Comparison of ENCODE assay signal across 10 mouse cellular contexts in the genomic region with DNA sequence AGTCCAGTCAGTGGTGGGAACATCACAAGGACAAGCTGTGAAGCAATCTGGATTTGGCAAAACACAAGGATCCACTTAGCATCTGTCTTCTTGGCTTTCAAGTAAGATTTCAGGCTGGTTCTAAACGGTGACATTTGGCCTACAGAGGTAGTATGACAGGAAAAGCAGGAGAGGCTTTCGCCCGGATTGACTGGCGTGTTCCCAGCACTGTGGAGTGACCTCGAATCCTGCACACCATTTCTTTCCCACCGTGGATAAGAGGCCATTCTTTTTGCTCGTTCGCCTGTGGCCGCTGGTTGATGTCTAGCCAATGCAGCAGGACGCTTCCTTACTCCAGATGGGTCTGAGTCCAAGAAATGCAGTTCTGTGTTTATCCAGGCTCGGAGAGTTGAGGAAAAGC.
A peak's percentile ranks its signal among the peaks of the same experiment; 100 is the strongest.
DNase-seq lines count a peak whose midpoint lies in the region; ATAC-seq lines count a peak whose summit lies in the region.
"Had no signal": no experiment of that assay in that cellular context is flagged by ENCODE, and none has a peak within 500 bp of the region (broad histone marks: within the 10 kb centered on the region; RNA-seq: fewer than 3 reads in every experiment).

No protein-coding gene starts in this region.

- no peak overlapping the region for H3K4me3 ChIP-seq in lung, embryonic 15.5 days
- H3K4me3 ChIP-seq in heart, embryonic 14.5 days (ENCODE audit: control insufficient read depth in 1 of 2, insufficient read depth in 1 of 2, low read depth in 1 of 2, low read length in 2 of 2) = no peak overlapping the region
- no peak overlapping the region for H3K4me3 ChIP-seq in neural tube, embryonic 15.5 days (replicated peaks)
- H3K4me3 ChIP-seq in forebrain, embryonic 13.5 days = no peak overlapping the region

- no peaks in the 10 kb centered on the region for H3K9me3 ChIP-seq in lung, embryonic 15.5 days
- H3K9me3 ChIP-seq in heart, embryonic 14.5 days (ENCODE audit: control insufficient read depth, low read length) = no peaks in the 10 kb centered on the region
- H3K9me3 ChIP-seq in neural tube, embryonic 15.5 days (replicated peaks) = no peaks in the 10 kb centered on the region
- H3K9me3 ChIP-seq in forebrain, embryonic 13.5 days (replicated peaks) = no peaks in the 10 kb centered on the region

- H3K27ac ChIP-seq in lung, embryonic 15.5 days = 0 out of 2 replicates have a peak overlapping the region, but pooled peaks have one; percentile 20
- peak overlapping the region; percentile 64 to 67 for H3K27ac ChIP-seq in heart, embryonic 14.5 days (replicated peaks in 1 of 2; ENCODE audit: control insufficient read depth in 1 of 2, insufficient read depth in 1 of 2, low read depth in 2 of 2, low read length in 2 of 2)
- 0 out of 2 replicates have a peak overlapping the region, but pooled peaks have one; percentile 58 for H3K27ac ChIP-seq in neural tube, embryonic 15.5 days (replicated peaks)
- no peak overlapping the region for H3K27ac ChIP-seq in forebrain, embryonic 13.5 days
- H3K27ac ChIP-seq: liver, embryonic 14.5 days had no signal

- ATAC-seq in lung, embryonic 15.5 days (ENCODE audit: borderline replicate concordance, extremely low read depth, low FRiP score, low TSS enrichment) = peak; percentile 37; the same call in 1 of the 2 replicates
- no peak; the same call in 1 of the 2 replicates for ATAC-seq in heart, embryonic 14.5 days (ENCODE audit: insufficient number of reproducible peaks, insufficient read depth, low FRiP score, low read depth)
- no peak for ATAC-seq in neural tube, embryonic 15.5 days (ENCODE audit: low FRiP score)
- no peak for ATAC-seq in forebrain, embryonic 13.5 days

- no peaks in the 10 kb centered on the region for H3K27me3 ChIP-seq in lung, embryonic 15.5 days
- H3K27me3 ChIP-seq in heart, embryonic 14.5 days (ENCODE audit: control insufficient read depth, insufficient read depth, low read length) = no peaks in the 10 kb centered on the region
- no peaks in the 10 kb centered on the region for H3K27me3 ChIP-seq in neural tube, embryonic 15.5 days (replicated peaks)
- no peaks in the 10 kb centered on the region for H3K27me3 ChIP-seq in forebrain, embryonic 13.5 days

- H3K36me3 ChIP-seq in lung, embryonic 15.5 days = no peaks in the 10 kb centered on the region
- H3K36me3 ChIP-seq in heart, embryonic 14.5 days (ENCODE audit: control insufficient read depth, insufficient read depth, low read length) = no peaks in the 10 kb centered on the region
- H3K36me3 ChIP-seq in neural tube, embryonic 15.5 days = no peaks in the 10 kb centered on the region
- no peaks in the 10 kb centered on the region for H3K36me3 ChIP-seq in forebrain, embryonic 13.5 days (ENCODE audit: poor library complexity, severe bottlenecking)

- WGBS in lung, embryonic 15.5 days = 51% methylated on average over 11 of the region's 11 CpGs
- 59% methylated on average over 11 of the region's 11 CpGs for WGBS in heart, embryonic 14.5 days
- WGBS in neural tube, embryonic 15.5 days = 62% methylated on average over 11 of the region's 11 CpGs
- 59% methylated on average over 11 of the region's 11 CpGs for WGBS in forebrain, embryonic 13.5 days

- H3K4me1 ChIP-seq in lung, embryonic 15.5 days = peaks cover 22% of the 10 kb centered on the region
- H3K4me1 ChIP-seq in heart, embryonic 14.5 days (ENCODE audit: control insufficient read depth in 2 of 2, insufficient read depth in 2 of 2, low read length in 2 of 2) = peaks cover 52 to 68% of the 10 kb centered on the region in 2 experiments
- H3K4me1 ChIP-seq in neural tube, embryonic 15.5 days = peaks cover 27% of the 10 kb centered on the region
- no peaks in the 10 kb centered on the region for H3K4me1 ChIP-seq in forebrain, embryonic 13.5 days

- peak overlapping the region; percentile 16 for H3K4me2 ChIP-seq in lung, embryonic 15.5 days
- H3K4me2 ChIP-seq in heart, embryonic 14.5 days (ENCODE audit: low read length) = 0 out of 2 replicates have a peak overlapping the region, but pooled peaks have one; percentile 17
- H3K4me2 ChIP-seq in neural tube, embryonic 15.5 days = no peak overlapping the region
- no peak overlapping the region for H3K4me2 ChIP-seq in forebrain, embryonic 13.5 days

- no peak overlapping the region for H3K9ac ChIP-seq in lung, embryonic 15.5 days
- no peak overlapping the region; the same call in 1 of the 2 replicates for H3K9ac ChIP-seq in heart, embryonic 14.5 days (ENCODE audit: low read length)
- H3K9ac ChIP-seq in neural tube, embryonic 15.5 days (replicated peaks) = no peak overlapping the region
- no peak overlapping the region for H3K9ac ChIP-seq in forebrain, embryonic 13.5 days
- H3K9ac ChIP-seq: liver, embryonic 14.5 days had no signal

- DNase-seq in adrenal gland, postnatal 10 days = peak; percentile 25
- no peak for DNase-seq in adrenal gland, postnatal 4 days (ENCODE audit: low spot score in 2 of 2)
- DNase-seq in lung, adult 18-20 months = no peak
- no peak for DNase-seq in right cerebral cortex, postnatal 4 days
- DNase-seq: thymus, postnatal 4 days had no signal

Comparison
In these comparisons a context has a peak if more than half of its experiments do, and no peak if none do; other contexts are left out.
1. H3K4me2 ChIP-seq: peak in lung, embryonic 15.5 days (single experiment) and heart, embryonic 14.5 days (single experiment); none in neural tube, embryonic 15.5 days (single experiment) and forebrain, embryonic 13.5 days (single experiment).